Mouse (Mus musculus) limb, embryonic 15.5 days (tissue): ENCODE data around the gene Gm14214. TPM values are rescaled to one million over a fixed set of nuclear protein-coding genes. Genes with fewer than 3 reads are reported as not detected.

ENCODE experiments used
- ATAC-seq: fragments of 200-750 bp; cut with Nextera tagmentation; 2 replicates; pipeline ENCODE4 v1.8.0; 2017; ENCODE audit warnings: low read depth, moderate TSS enrichment; ENCODE audit not compliant: insufficient number of reproducible peaks, low FRiP score, low TSS enrichment
- H3K27ac ChIP-seq: fragments of 300-500 bp; sonication (generic); 2 replicates; pipeline ENCODE4 v1.5.1; 2015; ENCODE audit warnings: moderate library complexity, mild to moderate bottlenecking, inconsistent platforms
- H3K27me3 ChIP-seq: fragments of 300-500 bp; sonication (generic); 2 replicates; pipeline ENCODE4 v1.6.1; 2015; ENCODE audit warnings: inconsistent platforms
- H3K36me3 ChIP-seq: fragments of 300-500 bp; sonication (generic); 2 replicates; pipeline ENCODE4 v1.6.1; 2015; ENCODE audit warnings: inconsistent platforms
- H3K4me1 ChIP-seq: fragments of 300-500 bp; sonication (generic); 2 replicates; pipeline ENCODE4 v1.6.1; 2015; ENCODE audit warnings: inconsistent platforms
- H3K4me2 ChIP-seq: fragments of 300-500 bp; sonication (generic); 2 replicates; pipeline ENCODE4 v1.6.1; 2015; ENCODE audit warnings: mild to moderate bottlenecking, inconsistent platforms
- H3K4me3 ChIP-seq: fragments of 300-500 bp; sonication (generic); 2 replicates; pipeline ENCODE4 v1.5.1; 2015; ENCODE audit warnings: mild to moderate bottlenecking, inconsistent platforms
- H3K9ac ChIP-seq: fragments of 300-500 bp; sonication (generic); 2 replicates; pipeline ENCODE4 v1.6.1; 2015; ENCODE audit warnings: inconsistent platforms
- H3K9me3 ChIP-seq: fragments of 300-500 bp; sonication (generic); 2 replicates; pipeline ENCODE4 v1.6.1; 2016; ENCODE audit warnings: inconsistent platforms
- WGBS: fragments of 180-500 bp; shearing (Covaris S2); methylation state at CpG from one replicate; pipeline ENCODE4 v1.1.7; 2015; 5-methylcytosine and 5-hydroxymethylcytosine counted together
- polyA plus RNA-seq: library from polyadenylated mRNA; unstranded; fragments of >200 nt; fragmentation: Nextera tagmentation; extraction: Ambion mirVana; gene quantifications from 2 replicates; pipeline ENCODE4 v1.2.1, GENCODE M21; 2015

Gm14214 gene
- polyA plus RNA-seq, 1 experiment from 2014 or later: not detected

GRCm38 (mm10) chr2:154790656-154791483 lies 21.0 kb upstream of the Gm14214 start, which contains the start of the genes Raly and a:
Gene Raly, plus strand, starts transcription at chr2:154791096.
Gene a, plus strand, starts transcription at chr2:154791402.
- Histone ChIP-seq H3K4me3 (peak within 1 kb of the TSS; percentile 98), H3K9ac (peak within 1 kb of the TSS; percentile 98), H3K9me3 (no peaks in the 10 kb centered on the region), H3K27me3 (no peaks in the 10 kb centered on the region), H3K4me2 (peak within 1 kb of the TSS; percentile 70), H3K4me1 (peaks cover 25% of the 10 kb centered on the region), H3K27ac (peak within 1 kb of the TSS; percentile 99), H3K36me3 (no peaks in the 10 kb centered on the region)
- WGBS: under 1% methylated on average over 71 of the region's 89 CpGs
- ATAC-seq: peak; percentile 98

- peak overlapping the region; percentile 70 for H3K4me2 ChIP-seq
- H3K4me3 ChIP-seq: peak overlapping the region; percentile 98
- no peaks in the 10 kb centered on the region for H3K36me3 ChIP-seq
- H3K9ac ChIP-seq: 0 out of 2 replicates have a peak overlapping the region, but pooled peaks have one; percentile 31
- 7% methylated on average over 14 of the region's 14 CpGs for WGBS
- no peaks in the 10 kb centered on the region for H3K9me3 ChIP-seq
- no peak for ATAC-seq
- no peaks in the 10 kb centered on the region for H3K27me3 ChIP-seq
- peaks cover 22% of the 10 kb centered on the region for H3K4me1 ChIP-seq
- peak overlapping the region; percentile 68 for H3K27ac ChIP-seq
Observed at GRCm38 (mm10) chr2:154789977-154790655, 20.3 kb upstream of the Gm14214 start.

- no peak overlapping the region for H3K4me3 ChIP-seq
- H3K9me3 ChIP-seq: no peaks in the 10 kb centered on the region
- H3K4me2 ChIP-seq: no peak overlapping the region
- no peak overlapping the region for H3K27ac ChIP-seq
- H3K27me3 ChIP-seq: no peaks in the 10 kb centered on the region
- peaks cover 21% of the 10 kb centered on the region for H3K4me1 ChIP-seq
- no peak for ATAC-seq
- no peak overlapping the region for H3K9ac ChIP-seq
- WGBS: 71% methylated on average over 6 of the region's 6 CpGs
- H3K36me3 ChIP-seq: no peaks in the 10 kb centered on the region
Observed at GRCm38 (mm10) chr2:154789381-154789780, 19.6 kb upstream of the Gm14214 start.

GRCm38 (mm10) chr2:154786776-154787175 lies 16.9 kb upstream of the Gm14214 start:
- no peak overlapping the region for H3K4me2 ChIP-seq
- 70% methylated on average over 11 of the region's 11 CpGs for WGBS

GRCm38 (mm10) chr2:154786187-154786586 lies 16.4 kb upstream of the Gm14214 start:
- Histone ChIP-seq H3K9me3 (no peaks in the 10 kb centered on the region), H3K4me3 (no peak overlapping the region), H3K9ac (no peak overlapping the region), H3K27ac (no peak overlapping the region), H3K4me2 (no peak overlapping the region), H3K36me3 (no peaks in the 10 kb centered on the region), H3K27me3 (no peaks in the 10 kb centered on the region), H3K4me1 (0 out of 2 replicates have a peak, but pooled peaks cover 6% of the 10 kb centered on the region)
- WGBS: 53% methylated on average over 3 of the region's 3 CpGs
- ATAC-seq: no peak

More at GRCm38 (mm10) chr2:154786776-154787175, 16.9 kb upstream of the Gm14214 start:
- Histone ChIP-seq H3K4me3 (no peak overlapping the region), H3K9me3 (no peaks in the 10 kb centered on the region), H3K27me3 (no peaks in the 10 kb centered on the region), H3K36me3 (no peaks in the 10 kb centered on the region), H3K9ac (no peak overlapping the region), H3K4me1 (0 out of 2 replicates have a peak, but pooled peaks cover 6% of the 10 kb centered on the region), H3K27ac (no peak overlapping the region)
- ATAC-seq: no peak

GRCm38 (mm10) chr2:154785284-154785683 lies 15.5 kb upstream of the Gm14214 start:
- Histone ChIP-seq H3K4me2 (no peak overlapping the region), H3K4me3 (no peak overlapping the region), H3K27ac (no peak overlapping the region), H3K9ac (no peak overlapping the region), H3K4me1 (0 out of 2 replicates have a peak, but pooled peaks cover 4% of the 10 kb centered on the region), H3K9me3 (no peaks in the 10 kb centered on the region), H3K27me3 (no peaks in the 10 kb centered on the region), H3K36me3 (no peaks in the 10 kb centered on the region)
- 57% methylated on average over 3 of the region's 3 CpGs for WGBS
- no peak for ATAC-seq

- Histone ChIP-seq H3K27me3 (no peaks in the 10 kb centered on the region), H3K36me3 (no peaks in the 10 kb centered on the region), H3K9me3 (no peaks in the 10 kb centered on the region), H3K9ac (no peak overlapping the region), H3K4me2 (no peak overlapping the region), H3K27ac (no peak overlapping the region), H3K4me1 (peaks cover 7% of the 10 kb centered on the region; the same call in 1 of the 2 replicates), H3K4me3 (no peak overlapping the region)
- WGBS: 69% methylated on average over 17 of the region's 17 CpGs
- ATAC-seq: no peak
Observed at GRCm38 (mm10) chr2:154782856-154783650, 13.2 kb upstream of the Gm14214 start.

- 47% methylated on average over 4 of the region's 4 CpGs for WGBS
- no peak for ATAC-seq
Observed at GRCm38 (mm10) chr2:154782361-154782760, 12.5 kb upstream of the Gm14214 start.

GRCm38 (mm10) chr2:154779648-154780047 lies 9.8 kb upstream of the Gm14214 start:
- no peak for ATAC-seq
- H3K27ac ChIP-seq: no peak overlapping the region
- H3K27me3 ChIP-seq: no peaks in the 10 kb centered on the region
- no peak overlapping the region for H3K9ac ChIP-seq
- no peaks in the 10 kb centered on the region for H3K9me3 ChIP-seq
- no peak overlapping the region for H3K4me2 ChIP-seq
- 41% methylated on average over 3 of the region's 3 CpGs for WGBS
- peaks cover 7% of the 10 kb centered on the region; the same call in 1 of the 2 replicates for H3K4me1 ChIP-seq
- no peak overlapping the region for H3K4me3 ChIP-seq
- no peaks in the 10 kb centered on the region for H3K36me3 ChIP-seq

More at GRCm38 (mm10) chr2:154782361-154782760, 12.5 kb upstream of the Gm14214 start:
- Histone ChIP-seq H3K36me3 (no peaks in the 10 kb centered on the region), H3K27ac (no peak overlapping the region), H3K4me2 (no peak overlapping the region), H3K4me3 (no peak overlapping the region), H3K27me3 (no peaks in the 10 kb centered on the region), H3K4me1 (peaks cover 7% of the 10 kb centered on the region; the same call in 1 of the 2 replicates), H3K9ac (no peak overlapping the region), H3K9me3 (no peaks in the 10 kb centered on the region)

GRCm38 (mm10) chr2:154776496-154776895 lies 6.7 kb upstream of the Gm14214 start:
- H3K4me2 ChIP-seq: no peak overlapping the region
- H3K27me3 ChIP-seq: no peaks in the 10 kb centered on the region
- peaks cover 7% of the 10 kb centered on the region; the same call in 1 of the 2 replicates for H3K4me1 ChIP-seq
- 80% methylated on average over 7 of the region's 7 CpGs for WGBS
- H3K9me3 ChIP-seq: no peaks in the 10 kb centered on the region
- no peak overlapping the region for H3K4me3 ChIP-seq
- no peak overlapping the region for H3K9ac ChIP-seq
- no peak for ATAC-seq
- no peak overlapping the region for H3K27ac ChIP-seq
- H3K36me3 ChIP-seq: no peaks in the 10 kb centered on the region

- Histone ChIP-seq H3K4me1 (0 out of 2 replicates have a peak, but pooled peaks cover 3% of the 10 kb centered on the region), H3K4me3 (no peak overlapping the region), H3K9me3 (no peaks in the 10 kb centered on the region), H3K36me3 (no peaks in the 10 kb centered on the region), H3K9ac (no peak overlapping the region), H3K27me3 (no peaks in the 10 kb centered on the region), H3K27ac (no peak overlapping the region), H3K4me2 (no peak overlapping the region)
- 78% methylated on average over 1 of the region's 1 CpGs for WGBS
- ATAC-seq: no peak
Observed at GRCm38 (mm10) chr2:154774032-154774431, 4.2 kb upstream of the Gm14214 start.
